Mouse (Mus musculus) C2C12 (cell line): ENCODE measurements around the gene Cyb5b. TPM values are rescaled to one million over a fixed set of nuclear protein-coding genes. Genes with fewer than 3 reads are reported as not detected.

Experiments
- H3K27me3 ChIP-seq: one replicate; pipeline ENCODE4 v1.6.1; 2011; ENCODE audit not compliant: control insufficient read depth, insufficient read depth, insufficient read length
- H3K36me3 ChIP-seq: one replicate; pipeline ENCODE4 v1.6.1; 2011; ENCODE audit not compliant: control insufficient read depth, insufficient read depth
- H3K4me3 ChIP-seq: one replicate; pipeline ENCODE4 v1.5.1; 2011; ENCODE audit warnings: mild to moderate bottlenecking, control low read depth; ENCODE audit not compliant: poor library complexity, insufficient read depth, severe bottlenecking
- H3K79me2 ChIP-seq: one replicate; pipeline ENCODE4 v1.6.1; 2011; ENCODE audit not compliant: control insufficient read depth, insufficient read depth
- H3K79me3 ChIP-seq: one replicate; pipeline ENCODE4 v1.6.1; 2011; ENCODE audit warnings: low read depth, control low read depth
- H3ac ChIP-seq: one replicate; pipeline ENCODE3; 2011; ENCODE audit warnings: low read depth; ENCODE audit not compliant: control insufficient read depth, insufficient read length
- CEBPB ChIP-seq: IDR thresholded peaks from one replicate; pipeline ENCODE4 v1.6.1; 2011; ENCODE audit warnings: low read depth, mild to moderate bottlenecking, control low read depth, moderate library complexity
- CTCF ChIP-seq: IDR thresholded peaks from one replicate; pipeline ENCODE4 v1.5.1; 2011; ENCODE audit not compliant: control insufficient read depth, insufficient read depth, insufficient read length
- FOSL1 ChIP-seq: IDR thresholded peaks from one replicate; pipeline ENCODE4 v1.8.0; 2011; ENCODE audit warnings: mild to moderate bottlenecking, low read length; ENCODE audit not compliant: poor library complexity, insufficient read depth, severe bottlenecking
- MAX ChIP-seq: IDR thresholded peaks from one replicate; pipeline ENCODE4 v1.6.1; 2011; ENCODE audit warnings: mild to moderate bottlenecking, control low read depth
- MYOD1 ChIP-seq: IDR thresholded peaks from one replicate; pipeline ENCODE4 v1.6.1; 2011; ENCODE audit warnings: low read depth; ENCODE audit not compliant: control insufficient read depth, insufficient read length
- MYOG ChIP-seq: IDR thresholded peaks from one replicate; pipeline ENCODE4 v1.6.1; 2011; ENCODE audit not compliant: control insufficient read depth, insufficient read length; ENCODE audit errors: extremely low read depth
- USF1 ChIP-seq: IDR thresholded peaks from one replicate; pipeline ENCODE4 v1.6.1; 2011; ENCODE audit warnings: low read depth, mild to moderate bottlenecking, control low read depth, moderate library complexity
- polyA plus RNA-seq: library from polyadenylated mRNA; unstranded; fragments of >200 nt; fragmentation: generic; extraction: Trizol; gene quantifications from one replicate; pipeline ENCODE4 v1.2.1, GENCODE M21; 2012; ENCODE audit warnings: missing spikeins

Gene Cyb5b
- polyA plus RNA-seq, 1 experiment, result 68.5 TPM

- TF ChIP-seq CEBPB, result no peak
- TF ChIP-seq USF1, result no peak
- TF ChIP-seq MYOD1, result no peak
- TF ChIP-seq MYOG, result no peak
- TF ChIP-seq FOSL1, result no peak
- no peak for TF ChIP-seq MAX
- TF ChIP-seq CTCF, result no peak
- no peaks in the 10 kb centered on the region for H3K79me3 ChIP-seq
- H3K79me2 ChIP-seq, result no peaks in the 10 kb centered on the region
- H3K4me3 ChIP-seq, result no peak overlapping the region
- H3K27me3 ChIP-seq, result no peaks in the 10 kb centered on the region
- H3ac ChIP-seq, result no peak overlapping the region
- no peaks in the 10 kb centered on the region for H3K36me3 ChIP-seq
Measured at GRCm38 (mm10) chr8:107233251-107233650, 82.8 kb downstream of the Cyb5b start.

- TF ChIP-seq FOSL1 (no peak), MYOG (no peak), MYOD1 (no peak), CEBPB (no peak), MAX (no peak), CTCF (no peak), USF1 (no peak)
- Histone ChIP-seq H3K27me3 (no peaks in the 10 kb centered on the region), H3K79me2 (no peaks in the 10 kb centered on the region), H3K36me3 (no peaks in the 10 kb centered on the region), H3K79me3 (no peaks in the 10 kb centered on the region), H3K4me3 (no peak overlapping the region), H3ac (no peak overlapping the region)
Measured at GRCm38 (mm10) chr8:107233718-107234117, 83.3 kb downstream of the Cyb5b start.

Other genes starting within 250 kb of the Cyb5b start
- gene Sntb2, start 214.9 kb upstream of the Cyb5b start, polyA plus RNA-seq, result 8.6 TPM
- gene Vps4a, start 119.4 kb upstream of the Cyb5b start, polyA plus RNA-seq, result 33.7 TPM
- 27.2 TPM for gene Pdf, start 102.0 kb upstream of the Cyb5b start, polyA plus RNA-seq
- 20.1 TPM for gene Cog8, start 94.0 kb upstream of the Cyb5b start, polyA plus RNA-seq
- 119 TPM for gene Nip7, start 93.8 kb upstream of the Cyb5b start, polyA plus RNA-seq
- gene Tmed6, start 85.0 kb upstream of the Cyb5b start, polyA plus RNA-seq, result not detected
- gene Terf2, start 54.1 kb upstream of the Cyb5b start, polyA plus RNA-seq, result 15.8 TPM
- gene Nfat5, start 142.8 kb downstream of the Cyb5b start, polyA plus RNA-seq, result 13.6 TPM